ENCODE assay signal across 8 mouse cellular contexts in the genomic region with DNA sequence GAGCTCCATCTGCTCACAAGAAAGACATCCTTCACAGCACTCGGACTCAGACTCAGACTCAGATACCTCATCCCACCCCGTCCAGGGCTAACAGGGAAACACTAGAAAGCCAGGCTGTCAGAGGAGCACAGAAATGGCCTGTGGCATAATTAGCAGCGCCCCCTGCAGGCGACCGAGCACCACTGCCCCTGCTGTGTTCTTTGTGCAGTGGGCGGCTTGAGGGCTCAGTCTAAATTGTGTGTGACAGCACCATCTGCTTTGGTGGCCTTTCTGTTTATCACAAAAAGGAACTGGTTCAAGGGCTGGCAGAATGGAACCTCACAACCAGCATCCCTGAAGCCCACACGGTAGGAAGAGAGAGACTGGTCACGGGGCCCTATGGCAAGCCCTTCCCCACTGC. TPM values are rescaled to one million over a fixed set of nuclear protein-coding genes. Genes with fewer than 3 reads are reported as not detected.
DNase-seq lines count a peak whose midpoint lies in the region; ATAC-seq lines count a peak whose summit lies in the region.

No protein-coding gene starts in this region.

- peak; percentile 80 for ATAC-seq in megakaryocyte progenitor cell, adult 5-6 weeks (replicated peaks; ENCODE audit: poor library complexity)

- intact Hi-C loops in heart, postnatal 14 days (cut with DNase I) = loop anchor here (5.0 to 10.0 kb wide), 2 partner anchors 87 to 300 kb away; a partner anchor contains a TSS

- peak; percentile 62 for DNase-seq in gastrocnemius, adult 18-20 months (ENCODE audit: low spot score)
- no peak for DNase-seq in gastrocnemius, adult 8-10 months (ENCODE audit: low spot score in 2 of 2)
- peak; percentile 88 for DNase-seq in adrenal gland, postnatal 14 days
- peak; percentile 75 for DNase-seq in embryo, embryonic 11 days
- DNase-seq in heart, postnatal 14 days = peak; percentile 81 to 89
- DNase-seq in layer of hippocampus, adult 9-11 months = peak; percentile 52
- peak; percentile 54 for DNase-seq in right cerebral cortex, postnatal 25 days

RNA-seq across cellular contexts. Expression of a gene that starts 19.3 kb away (rescaled TPM):
- under 1 TPM; 0.71 to 0.85 TPM for total RNA-seq in gastrocnemius, adult 18-20 months (2021)
- 1 to 10 TPM in 3 of 4 experiments, under 1 TPM in 1; 0.73 to 1.3 (median 1.2) TPM for total RNA-seq in gastrocnemius, adult 8-10 months (2022)
- 3.4 and 3.8 TPM in 2 replicates for total RNA-seq in adrenal gland, postnatal 14 days (2021)
- 1 to 10 TPM; 3.1 to 3.9 TPM for total RNA-seq in heart, postnatal 14 days (2021)
- 1.0 and 1.2 TPM in 2 replicates for total RNA-seq in megakaryocyte progenitor cell, adult 5-6 weeks (2015)
- total RNA-seq in megakaryocyte progenitor cell, adult 5-6 weeks (2017) = 1.1 and 1.4 TPM in 2 replicates

RNA-seq across cellular contexts. Expression of a gene that starts 21.9 kb away (rescaled TPM):
- total RNA-seq in gastrocnemius, adult 18-20 months (2021) = 10 to 100 TPM; 71.4 to 86.4 TPM
- total RNA-seq in gastrocnemius, adult 8-10 months (2022) = 10 to 100 TPM; 82.7 to 94.0 (median 89.4) TPM
- total RNA-seq in adrenal gland, postnatal 14 days (2021) = 74.1 and 74.7 TPM in 2 replicates
- 10 to 100 TPM; 74.0 to 74.1 TPM for total RNA-seq in heart, postnatal 14 days (2021)
- 52.7 and 57.6 TPM in 2 replicates for total RNA-seq in megakaryocyte progenitor cell, adult 5-6 weeks (2015)
- 71.7 and 88.4 TPM in 2 replicates for total RNA-seq in megakaryocyte progenitor cell, adult 5-6 weeks (2017)

Comparison
In these comparisons a context has a peak if more than half of its experiments do, and no peak if none do; other contexts are left out.
1. DNase-seq: peak in gastrocnemius, adult 18-20 months (single experiment), adrenal gland, postnatal 14 days (single experiment), embryo, embryonic 11 days (single experiment), heart, postnatal 14 days (2 of 2), layer of hippocampus, adult 9-11 months (single experiment) and right cerebral cortex, postnatal 25 days (single experiment); none in gastrocnemius, adult 8-10 months (0 of 2).